Mouse (Mus musculus) lung, postnatal 14 days (tissue): Measurements from ENCODE around the gene Gm5447.
A peak's percentile ranks its signal among the peaks of the same experiment; 100 is the strongest.

Experiments used
- DNase-seq: peaks from one replicate; pipeline ENCODE4 v3.0.0; 2021

Gm5447 gene

GRCm38 (mm10) chr13:30973501-30974246 lies at the start of gene Gm5447, which contains the start of gene Exoc2:
TSS of gene Gm5447 (plus strand) at chr13:30974204.
TSS of gene Exoc2 (minus strand) at chr13:30974093.
- peak; percentile 85 for DNase-seq

DNA sequence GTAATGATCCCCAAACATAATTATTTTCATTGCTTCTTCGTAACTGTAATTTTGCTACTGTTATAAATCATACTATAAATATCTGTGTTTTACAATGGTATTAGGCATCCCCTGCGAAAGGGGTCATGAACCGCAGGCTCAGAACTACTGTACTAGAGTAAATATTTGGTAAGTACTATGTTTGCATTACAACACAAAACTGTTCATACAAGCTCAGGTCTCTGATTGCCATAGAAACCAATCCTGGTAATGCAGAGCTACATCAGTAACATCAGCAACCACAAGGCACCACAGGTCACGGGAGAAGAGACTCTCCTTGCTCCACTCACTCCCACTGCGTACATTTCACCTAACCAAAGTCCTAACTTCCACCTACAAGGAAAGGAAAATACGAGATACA lies 49.7 kb upstream of the Gm5447 start:
- DNase-seq, result no peak

DNA sequence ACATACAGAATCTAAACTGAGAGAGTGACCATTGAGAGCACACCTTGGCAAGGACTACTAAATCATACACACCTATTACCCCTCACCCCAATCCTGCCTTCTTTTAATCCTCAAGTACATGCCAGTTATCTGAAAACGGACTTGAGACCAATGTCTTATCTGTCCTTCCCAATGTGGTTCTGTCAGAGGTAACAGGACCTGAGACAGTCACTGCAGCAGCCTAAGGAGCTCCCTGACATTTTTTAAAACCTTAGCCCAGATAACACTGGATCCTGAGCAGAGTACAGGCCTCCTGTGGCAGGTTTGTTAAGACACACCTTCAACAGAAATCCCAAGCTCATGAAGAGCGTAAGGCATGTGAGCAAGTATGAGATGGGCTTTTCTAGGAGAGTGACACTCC lies 44.9 kb upstream of the Gm5447 start:
- DNase-seq, result no peak

GRCm38 (mm10) chr13:30931613-30932012 lies 42.4 kb upstream of the Gm5447 start:
- DNase-seq, result no peak

- DNase-seq, result no peak
Measured at GRCm38 (mm10) chr13:30932972-30933371, 41.0 kb upstream of the Gm5447 start.

DNA sequence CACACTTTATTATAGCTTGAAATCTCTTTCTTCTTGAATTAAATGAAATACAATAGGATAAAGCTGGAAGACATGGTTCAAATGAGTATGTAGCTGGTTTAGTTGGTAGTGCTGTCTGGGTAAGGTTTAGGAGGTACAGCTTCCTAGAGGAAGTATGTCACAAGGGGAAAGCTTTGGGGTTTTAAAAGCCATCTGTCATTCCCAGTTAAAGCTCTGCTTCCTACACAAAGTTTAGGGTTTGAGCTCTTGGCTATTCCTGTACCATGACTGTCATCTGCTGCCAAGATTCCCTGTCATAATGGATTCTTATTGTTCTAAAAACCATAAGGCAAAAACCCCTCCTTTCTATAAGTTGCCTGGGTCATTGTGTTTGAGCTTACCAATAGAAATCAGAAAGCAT lies 28.2 kb upstream of the Gm5447 start:
- no peak for DNase-seq

DNA sequence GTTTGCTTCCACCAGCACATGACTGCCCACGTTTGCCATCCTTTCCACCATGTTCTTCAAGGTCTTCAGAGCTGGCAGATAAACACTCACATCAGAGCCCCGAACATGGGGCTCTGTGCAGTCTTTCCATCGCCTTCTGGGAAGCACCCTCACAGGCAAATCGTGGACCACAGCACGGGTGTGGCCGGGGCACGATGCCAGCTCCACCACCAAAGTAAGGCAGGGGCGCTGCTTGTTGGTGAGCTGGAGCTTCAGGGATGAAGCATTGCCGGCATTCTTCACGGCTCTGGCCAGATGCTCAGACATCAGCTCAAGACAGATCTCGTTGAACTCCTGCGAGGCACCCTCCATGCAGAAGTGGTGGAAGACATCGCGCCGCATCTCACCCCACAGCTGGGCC lies 26.9 kb upstream of the Gm5447 start:
- DNase-seq, result no peak

GRCm38 (mm10) chr13:30947540-30947939 lies 26.5 kb upstream of the Gm5447 start, which contains the start of gene Hus1b:
TSS of gene Hus1b (minus strand) at chr13:30947759.
- DNase-seq, result no peak

GRCm38 (mm10) chr13:30949181-30949580 lies 24.8 kb upstream of the Gm5447 start:
- no peak for DNase-seq

- no peak for DNase-seq
Measured at GRCm38 (mm10) chr13:30952044-30952443, 22.0 kb upstream of the Gm5447 start.

GRCm38 (mm10) chr13:30953580-30953979 lies 20.4 kb upstream of the Gm5447 start:
- no peak for DNase-seq

DNA sequence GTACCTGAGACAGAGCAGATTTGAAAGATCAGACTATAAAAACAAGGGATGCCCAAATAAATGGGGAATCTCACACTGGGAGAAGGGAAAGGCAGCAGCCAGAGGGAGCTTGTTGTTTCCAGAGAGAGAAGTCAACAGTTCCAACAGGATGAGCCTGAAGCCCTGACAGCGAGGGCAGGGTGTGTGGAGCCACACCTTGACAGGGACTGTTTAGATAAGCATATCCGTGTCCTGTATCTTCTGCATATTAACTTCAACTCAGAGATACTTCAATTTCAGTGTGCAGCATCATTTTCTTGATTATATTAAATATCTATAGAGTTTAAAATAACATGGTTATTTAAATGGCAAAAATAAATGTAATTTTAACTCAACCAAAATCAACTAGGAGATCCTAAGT lies 13.3 kb upstream of the Gm5447 start:
- no peak for DNase-seq

DNA sequence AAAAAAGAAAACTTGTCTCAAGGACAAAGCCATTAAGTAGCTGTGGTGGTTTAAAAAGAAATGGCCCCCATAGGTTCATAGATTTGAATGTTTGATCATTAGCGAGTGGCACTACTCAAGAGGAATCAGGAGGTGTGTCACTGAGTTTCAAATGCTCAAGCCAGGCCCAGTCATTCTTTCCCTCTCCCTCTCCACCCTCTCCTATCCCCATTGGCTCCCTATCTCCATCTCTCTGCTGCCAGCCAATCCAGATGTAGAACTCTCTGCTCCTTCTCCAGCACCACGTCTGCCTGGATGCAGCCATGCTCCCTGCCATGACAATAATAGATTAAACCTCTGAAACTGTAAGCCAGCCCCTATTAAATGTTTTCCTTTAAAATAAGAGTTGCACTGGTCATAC lies 12.1 kb upstream of the Gm5447 start:
- DNase-seq, result no peak

DNA sequence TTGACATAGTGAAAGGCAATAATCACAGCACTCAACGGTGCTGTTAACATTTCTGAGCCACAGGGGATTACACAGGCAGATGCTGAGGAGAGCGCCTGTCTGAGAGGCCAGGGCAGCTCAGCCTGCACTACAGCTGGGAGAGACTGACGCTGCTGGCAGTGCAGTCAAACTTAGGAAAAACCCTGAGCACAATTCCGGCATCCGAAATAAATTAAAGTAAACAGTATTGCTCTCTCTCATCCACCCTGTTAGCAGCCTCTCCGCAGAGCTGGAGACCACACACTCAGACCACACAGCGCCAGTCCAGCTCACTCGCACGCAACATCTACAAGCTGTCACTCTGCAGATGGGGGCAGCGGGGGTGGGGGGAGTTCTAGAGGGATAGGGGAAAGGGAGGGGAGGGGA lies 7.5 kb upstream of the Gm5447 start:
- no peak for DNase-seq

- peak; percentile 30 for DNase-seq
Measured at GRCm38 (mm10) chr13:30968311-30968710, 5.7 kb upstream of the Gm5447 start.

- no peak for DNase-seq
Measured at GRCm38 (mm10) chr13:30971047-30971446, 3.0 kb upstream of the Gm5447 start.

DNA sequence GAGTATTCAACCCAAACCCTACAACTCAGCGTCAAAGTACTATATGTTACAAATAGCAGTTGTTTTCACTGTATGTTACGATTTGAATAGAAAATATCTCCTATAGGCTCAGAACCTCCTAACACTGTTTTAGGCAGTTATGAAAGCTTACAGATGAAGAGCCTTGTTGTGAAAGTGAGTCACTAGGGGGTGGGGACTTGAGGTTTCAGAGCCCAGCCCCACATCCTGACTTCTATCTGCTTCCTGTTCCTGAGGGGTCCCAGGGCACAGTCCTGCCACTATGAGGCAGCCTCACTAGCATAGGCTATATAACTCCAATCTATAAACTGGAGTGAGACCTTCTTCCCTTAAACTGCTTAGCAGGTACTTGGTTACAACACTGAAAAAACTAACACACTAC lies 1.9 kb upstream of the Gm5447 start:
- no peak for DNase-seq

- no peak for DNase-seq
Measured at GRCm38 (mm10) chr13:30974247-30974630, 235 bp downstream of the Gm5447 start.

- no peak for DNase-seq
Measured at GRCm38 (mm10) chr13:30976536-30977084, 2.6 kb downstream of the Gm5447 start.

DNA sequence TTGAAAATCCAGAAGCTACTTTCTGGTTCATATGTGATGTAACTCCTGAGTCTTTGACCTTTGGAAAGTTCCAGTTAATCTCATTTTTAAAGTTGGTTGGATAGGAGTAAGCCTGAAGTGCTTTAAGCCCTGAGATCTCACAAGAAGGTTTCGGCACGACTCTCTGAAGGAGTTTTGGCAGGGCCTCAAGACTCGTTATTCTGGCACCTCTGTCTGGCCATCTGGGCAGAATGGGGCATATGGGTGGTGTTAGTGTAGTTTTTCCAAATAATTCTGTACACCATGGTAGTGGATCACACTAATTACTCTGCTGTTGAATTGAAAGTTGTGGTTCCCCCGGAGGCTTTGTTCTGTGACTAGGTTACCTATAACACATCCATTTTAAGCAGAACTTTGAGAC lies 4.2 kb downstream of the Gm5447 start:
- no peak for DNase-seq

- peak; percentile 74 for DNase-seq
Measured at GRCm38 (mm10) chr13:30981666-30982065, 7.7 kb downstream of the Gm5447 start.

DNA sequence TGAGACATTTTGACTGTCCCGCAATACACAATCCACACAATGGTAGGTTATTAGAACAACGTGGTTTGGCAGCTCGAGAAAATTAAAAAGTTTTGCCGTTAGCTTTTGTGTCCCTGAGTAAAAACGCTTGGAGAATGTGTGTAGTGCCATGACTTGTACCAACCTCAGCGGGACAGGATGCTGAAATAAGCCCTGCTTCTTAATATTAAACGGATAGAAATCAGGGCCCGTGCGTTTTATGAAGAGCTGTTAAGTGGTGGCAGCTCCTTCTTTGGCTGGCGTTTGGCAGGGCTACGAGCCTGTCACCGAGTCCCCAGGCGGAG lies 11.2 kb downstream of the Gm5447 start:
- no peak for DNase-seq

GRCm38 (mm10) chr13:30985598-30986466 lies 11.8 kb downstream of the Gm5447 start:
- peak; percentile 65 for DNase-seq

DNA sequence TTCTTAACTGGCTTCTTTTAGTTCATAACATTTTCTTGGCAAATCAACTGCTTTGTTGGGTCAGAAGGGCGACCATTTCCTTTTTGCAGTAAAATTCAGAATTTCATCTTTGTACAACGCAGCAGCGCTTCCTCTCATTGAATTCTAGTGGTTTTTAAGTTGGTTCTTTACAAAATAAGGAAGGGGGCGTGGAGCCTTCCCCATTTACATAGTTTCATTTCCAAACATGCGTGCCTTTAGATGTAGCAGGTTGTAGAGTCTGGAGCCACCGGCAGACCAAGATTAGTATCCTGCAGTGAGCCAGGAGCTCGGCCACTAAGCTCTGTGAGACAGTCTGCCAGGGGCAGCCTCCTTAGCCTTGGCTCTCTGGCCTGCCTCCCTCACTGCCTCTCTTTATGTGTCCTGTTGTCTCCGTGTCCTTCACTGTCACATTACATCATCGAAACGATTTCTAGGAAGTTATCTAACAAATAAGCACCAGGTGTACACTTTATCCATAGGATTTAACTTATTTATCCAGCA lies 13.0 kb downstream of the Gm5447 start:
- DNase-seq, result peak; percentile 20
